Mouse (Mus musculus) heart, embryonic 13.5 days (tissue): Measurements from ENCODE around the gene Lias. TPM values are rescaled to one million over a fixed set of nuclear protein-coding genes. Genes with fewer than 3 reads are reported as not detected.

ENCODE experiments used
- ATAC-seq: fragments of 200-750 bp; cut with Nextera tagmentation; 2 replicates; pipeline ENCODE4 v1.8.0; 2017; ENCODE audit warnings: moderate TSS enrichment; ENCODE audit not compliant: insufficient number of reproducible peaks, low FRiP score, low TSS enrichment; ENCODE audit errors: extremely low read depth
- H3K27ac ChIP-seq: fragments of 300-500 bp; sonication (generic); replicated peaks from 2 replicates; pipeline ENCODE4 v1.5.1; 2015; ENCODE audit warnings: moderate library complexity, mild to moderate bottlenecking, inconsistent platforms
- H3K27me3 ChIP-seq: fragments of 300-500 bp; sonication (generic); replicated peaks from 2 replicates; pipeline ENCODE4 v1.6.1; 2015; ENCODE audit warnings: mild to moderate bottlenecking, inconsistent platforms
- H3K36me3 ChIP-seq: fragments of 300-500 bp; sonication (generic); 2 replicates; pipeline ENCODE4 v1.6.1; 2015; ENCODE audit warnings: mild to moderate bottlenecking, inconsistent platforms
- H3K4me1 ChIP-seq: fragments of 300-500 bp; sonication (generic); 2 replicates; pipeline ENCODE4 v1.6.1; 2015; ENCODE audit warnings: inconsistent platforms
- H3K4me2 ChIP-seq: fragments of 300-500 bp; sonication (generic); 2 replicates; pipeline ENCODE4 v1.6.1; 2015; ENCODE audit warnings: inconsistent platforms, mild to moderate bottlenecking, moderate library complexity
- H3K4me3 ChIP-seq: fragments of 300-500 bp; sonication (generic); 2 replicates; pipeline ENCODE4 v1.5.1; 2015; ENCODE audit warnings: moderate library complexity, mild to moderate bottlenecking, inconsistent platforms
- H3K9ac ChIP-seq: fragments of 300-500 bp; sonication (generic); 2 replicates; pipeline ENCODE4 v1.6.1; 2015; ENCODE audit warnings: inconsistent platforms, mild to moderate bottlenecking, moderate library complexity
- H3K9me3 ChIP-seq: fragments of 300-500 bp; sonication (generic); 2 replicates; pipeline ENCODE4 v1.6.1; 2016; ENCODE audit warnings: inconsistent platforms
- WGBS: fragments of 180-500 bp; shearing (Covaris S2); methylation state at CpG from one replicate; pipeline ENCODE4 v1.1.7; 2015; ENCODE audit warnings: mixed read lengths; 5-methylcytosine and 5-hydroxymethylcytosine counted together
- polyA plus RNA-seq: library from polyadenylated mRNA; unstranded; fragments of >200 nt; fragmentation: Nextera tagmentation; extraction: Ambion mirVana; gene quantifications from 2 replicates; pipeline ENCODE4 v1.2.1, GENCODE M21; 2015

Lias gene
- polyA plus RNA-seq, 1 experiment from 2014 or later = 50.2 TPM

DNA sequence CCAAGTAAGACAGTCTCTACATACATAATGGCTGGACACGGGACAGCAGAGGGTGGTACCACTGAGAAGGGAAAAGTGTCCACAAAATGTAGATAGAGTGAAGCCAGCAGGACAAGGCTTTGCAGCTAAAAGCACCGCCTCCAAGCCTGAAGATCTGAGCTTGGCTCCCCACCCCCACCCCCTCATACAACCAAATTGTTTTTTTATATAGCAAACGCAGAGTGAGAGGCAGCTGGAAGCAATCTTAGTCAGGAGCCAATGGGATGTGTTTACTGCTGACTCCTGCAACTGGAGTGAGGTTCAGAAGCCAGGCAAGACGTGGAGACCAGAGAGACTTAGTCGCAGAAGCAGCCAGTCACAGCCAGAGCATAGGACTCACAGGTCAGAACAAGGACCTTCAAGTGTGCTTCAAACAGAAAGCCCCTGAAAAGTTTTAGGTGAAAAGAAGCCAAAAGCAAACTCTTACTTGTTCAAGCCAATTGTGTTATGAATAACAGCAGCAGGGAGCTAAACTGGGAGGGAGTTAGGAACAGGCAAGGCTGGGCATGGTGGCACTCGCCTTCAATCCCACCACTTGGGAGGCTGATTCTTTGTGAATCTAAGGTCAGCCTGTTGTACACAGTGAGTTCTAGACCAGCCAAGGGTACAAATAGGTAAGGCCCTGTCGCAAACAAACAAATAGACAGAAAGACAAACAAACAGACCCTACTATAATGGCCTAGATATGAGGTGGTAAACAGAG lies 66.0 kb downstream of the Lias start:
- H3K4me1 ChIP-seq = peaks cover 65% of the 10 kb centered on the region

DNA sequence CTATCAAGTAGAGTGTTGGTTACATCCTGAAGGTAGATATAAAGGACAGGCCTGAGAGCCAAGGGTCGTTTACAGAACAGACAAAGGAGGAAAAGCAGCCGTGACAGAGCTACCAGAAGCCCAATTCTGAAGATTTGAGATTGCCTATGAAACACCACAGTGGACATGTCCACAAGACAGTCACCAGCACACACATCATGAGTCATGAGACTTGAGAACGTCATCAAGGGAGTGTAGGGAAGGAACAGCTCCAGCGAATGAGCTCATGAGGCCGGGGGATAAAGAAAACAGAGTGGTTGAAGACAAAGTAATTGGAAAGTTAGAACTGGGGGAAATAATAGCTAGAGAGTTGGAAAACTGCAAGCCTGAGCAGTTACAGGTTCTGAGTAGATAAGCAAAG lies 66.5 kb downstream of the Lias start:
- no peaks in the 10 kb centered on the region for H3K9me3 ChIP-seq
- H3K36me3 ChIP-seq = peaks cover 21% of the 10 kb centered on the region
- H3K4me3 ChIP-seq = no peak overlapping the region
- peak overlapping the region; percentile 47; the same call in 1 of the 2 replicates for H3K9ac ChIP-seq
- no peaks in the 10 kb centered on the region for H3K27me3 ChIP-seq
- peak overlapping the region; percentile 85 for H3K27ac ChIP-seq
- H3K4me2 ChIP-seq = no peak overlapping the region
- no peak for ATAC-seq
- WGBS = 32% methylated on average over 5 of the region's 5 CpGs
- peaks cover 65% of the 10 kb centered on the region for H3K4me1 ChIP-seq

More for the DNA sequence above, 66.0 kb downstream of the Lias start:
- ATAC-seq = no peak
- no peak overlapping the region for H3K4me2 ChIP-seq
- H3K36me3 ChIP-seq = peaks cover 23% of the 10 kb centered on the region
- no peak overlapping the region for H3K4me3 ChIP-seq
- WGBS = 53% methylated on average over 7 of the region's 7 CpGs
- H3K9me3 ChIP-seq = no peaks in the 10 kb centered on the region
- peak overlapping the region; percentile 85 for H3K27ac ChIP-seq
- no peaks in the 10 kb centered on the region for H3K27me3 ChIP-seq
- H3K9ac ChIP-seq = peak overlapping the region; percentile 24; the same call in 1 of the 2 replicates

DNA sequence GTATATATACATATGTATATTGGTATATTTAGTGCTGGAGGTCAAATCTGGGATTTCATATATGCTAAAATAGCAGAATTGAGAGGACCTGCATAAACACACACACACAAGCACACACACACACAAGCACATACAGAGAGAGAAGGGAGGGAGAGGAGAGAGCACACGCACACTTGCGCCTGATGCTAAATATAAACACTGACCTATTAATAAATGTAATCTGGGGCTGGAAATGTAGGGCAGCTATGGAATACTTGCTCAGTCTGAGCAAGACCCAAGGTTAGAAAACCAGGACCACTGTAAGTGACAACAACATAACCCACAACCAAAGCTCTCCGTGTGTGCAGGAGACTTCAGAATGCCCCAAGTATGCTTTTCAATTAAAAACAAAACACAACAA lies 68.2 kb downstream of the Lias start:
- Histone ChIP-seq H3K27ac (peak overlapping the region; percentile 81), H3K4me3 (no peak overlapping the region), H3K9me3 (no peaks in the 10 kb centered on the region), H3K4me2 (peak overlapping the region; percentile 31), H3K27me3 (no peaks in the 10 kb centered on the region), H3K36me3 (peaks cover 28% of the 10 kb centered on the region), H3K9ac (peak overlapping the region; percentile 21; the same call in 1 of the 2 replicates), H3K4me1 (peaks cover 63% of the 10 kb centered on the region)
- 48% methylated on average over 3 of the region's 3 CpGs for WGBS
- no peak for ATAC-seq

Other genes starting within 250 kb of the Lias start
- 5.6 and 6.2 TPM in 2 replicates for gene Wdr19, start 191.8 kb upstream of the Lias start, polyA plus RNA-seq
- 57.9 and 59.3 TPM in 2 replicates for gene Rfc1, start 55.8 kb upstream of the Lias start, polyA plus RNA-seq
- 0.09 and 0.51 TPM in 2 replicates for gene Klb, start 43.2 kb upstream of the Lias start, polyA plus RNA-seq
- gene Rpl9, start 53 bp upstream of the Lias start, polyA plus RNA-seq = 607 and 662 TPM in 2 replicates
- 62.6 and 64.7 TPM in 2 replicates for gene Ugdh, start 44.5 kb downstream of the Lias start, polyA plus RNA-seq
- gene Gm43552, start 101.3 kb downstream of the Lias start, polyA plus RNA-seq = 1.9 TPM in 1 of 2 replicates, not detected in the other
- gene Smim14, start 145.7 kb downstream of the Lias start, polyA plus RNA-seq = 100 and 101 TPM in 2 replicates
- 124 and 142 TPM in 2 replicates for gene Ube2k, start 145.7 kb downstream of the Lias start, polyA plus RNA-seq